Mouse (Mus musculus) stomach, embryonic 14.5 days (tissue): ENCODE results near the gene A930004D18Rik. TPM values are rescaled to one million over a fixed set of nuclear protein-coding genes. Genes with fewer than 3 reads are reported as not detected.
"Not testable (repeated sequence)": the region's sequence is repeated elsewhere in the genome, so short reads cannot be mapped to it uniquely, and the experiment has no call there.

Experiments used
- ATAC-seq: fragments of 200-750 bp; cut with Nextera tagmentation; 2 replicates; pipeline ENCODE4 v1.8.0; 2017; ENCODE audit warnings: low read depth, moderate TSS enrichment; ENCODE audit not compliant: insufficient number of reproducible peaks, insufficient read depth, low FRiP score
- H3K27ac ChIP-seq: fragments of 300-500 bp; sonication (generic); 2 replicates; pipeline ENCODE4 v1.5.1; 2014; ENCODE audit warnings: mild to moderate bottlenecking, low read length, moderate library complexity, mixed read lengths
- H3K27me3 ChIP-seq: fragments of 300-500 bp; sonication (generic); 2 replicates; pipeline ENCODE4 v1.6.1; 2014; ENCODE audit warnings: low read length, control low read depth, mixed read lengths; ENCODE audit not compliant: control insufficient read depth, insufficient read depth
- H3K36me3 ChIP-seq: fragments of 300-500 bp; sonication (generic); 2 replicates; pipeline ENCODE4 v1.6.1; 2014; ENCODE audit warnings: mild to moderate bottlenecking, control low read depth, low read length, moderate library complexity, mixed read lengths; ENCODE audit not compliant: control insufficient read depth, insufficient read depth
- H3K4me1 ChIP-seq: fragments of 300-500 bp; sonication (generic); 2 replicates; pipeline ENCODE4 v1.6.1; 2014; ENCODE audit warnings: low read length, control low read depth, mixed read lengths; ENCODE audit not compliant: control insufficient read depth, insufficient read depth
- H3K4me2 ChIP-seq: fragments of 300-500 bp; sonication (generic); replicated peaks from 2 replicates; pipeline ENCODE4 v1.6.1; 2014; ENCODE audit warnings: low read depth, low read length, control low read depth
- H3K4me3 ChIP-seq: fragments of 300-500 bp; sonication (generic); 2 replicates; pipeline ENCODE4 v1.5.1; 2014; ENCODE audit warnings: low read depth, low read length, control low read depth
- H3K9ac ChIP-seq: fragments of 300-500 bp; sonication (generic); replicated peaks from 2 replicates; pipeline ENCODE4 v1.6.1; 2014; ENCODE audit warnings: low read depth, mild to moderate bottlenecking, control low read depth, low read length, moderate library complexity, mixed read lengths
- H3K9me3 ChIP-seq: fragments of 300-500 bp; sonication (generic); 2 replicates; pipeline ENCODE4 v1.6.1; 2016; ENCODE audit warnings: low read depth, low read length, control low read depth; ENCODE audit not compliant: control insufficient read depth
- WGBS: fragments of 180-500 bp; shearing (Covaris S2); extraction: QIAGEN DNeasy Blood & Tissue Kit; methylation state at CpG from one replicate; pipeline ENCODE4 v1.1.7; 2014; 5-methylcytosine and 5-hydroxymethylcytosine counted together
- polyA plus RNA-seq: library from polyadenylated mRNA; unstranded; fragments of >200 nt; fragmentation: Nextera tagmentation; extraction: Ambion mirVana; gene quantifications from 2 replicates; pipeline ENCODE4 v1.2.1, GENCODE M21; 2014

The A930004D18Rik gene
- polyA plus RNA-seq, 1 experiment from 2014 or later, result 9.9 TPM

GRCm38 (mm10) chr2:17986694-17987093, 50.8 kb downstream of the A930004D18Rik start:
- H3K9ac ChIP-seq, result no peak overlapping the region
- H3K4me1 ChIP-seq, result no peaks in the 10 kb centered on the region
- no peaks in the 10 kb centered on the region for H3K9me3 ChIP-seq
- WGBS, result 78% methylated on average over 3 of the region's 3 CpGs
- no peak for ATAC-seq
- no peak overlapping the region for H3K4me2 ChIP-seq
- H3K36me3 ChIP-seq, result no peaks in the 10 kb centered on the region
- no peak overlapping the region for H3K4me3 ChIP-seq
- no peak overlapping the region for H3K27ac ChIP-seq
- no peaks in the 10 kb centered on the region for H3K27me3 ChIP-seq

- no peaks in the 10 kb centered on the region for H3K4me1 ChIP-seq
- no peak overlapping the region for H3K9ac ChIP-seq
- H3K4me3 ChIP-seq, result no peak overlapping the region
- H3K9me3 ChIP-seq, result no peaks in the 10 kb centered on the region
- H3K4me2 ChIP-seq, result no peak overlapping the region
- H3K27me3 ChIP-seq, result no peaks in the 10 kb centered on the region
- H3K36me3 ChIP-seq, result no peaks in the 10 kb centered on the region
- whole genome bisulfite sequencing, result 99% methylated on average over 3 of the region's 3 CpGs
- no peak overlapping the region for H3K27ac ChIP-seq
- no peak for ATAC-seq
Observed at GRCm38 (mm10) chr2:17984774-17985173, 52.8 kb downstream of the A930004D18Rik start.

- Histone ChIP-seq H3K9me3 (no peaks in the 10 kb centered on the region), H3K4me3 (no peak overlapping the region), H3K27ac (no peak overlapping the region), H3K27me3 (no peaks in the 10 kb centered on the region), H3K4me1 (no peaks in the 10 kb centered on the region), H3K9ac (no peak overlapping the region), H3K36me3 (no peaks in the 10 kb centered on the region), H3K4me2 (no peak overlapping the region)
- WGBS, result 84% methylated on average over 1 of the region's 1 CpGs
- ATAC-seq, result no peak
Observed at GRCm38 (mm10) chr2:17982747-17983146, 54.8 kb downstream of the A930004D18Rik start.

GRCm38 (mm10) chr2:17978706-17979105, 58.8 kb downstream of the A930004D18Rik start:
- H3K4me3 ChIP-seq, result no peak overlapping the region
- no peaks in the 10 kb centered on the region for H3K4me1 ChIP-seq
- H3K9me3 ChIP-seq, result no peaks in the 10 kb centered on the region
- no peak overlapping the region for H3K4me2 ChIP-seq
- no peak overlapping the region for H3K9ac ChIP-seq
- 91% methylated on average over 6 of the region's 6 CpGs for WGBS
- H3K27me3 ChIP-seq, result no peaks in the 10 kb centered on the region
- H3K36me3 ChIP-seq, result no peaks in the 10 kb centered on the region
- no peak for ATAC-seq
- no peak overlapping the region for H3K27ac ChIP-seq

- H3K4me3 ChIP-seq, H3K9ac ChIP-seq, ATAC-seq, H3K36me3 ChIP-seq, H3K4me2 ChIP-seq, H3K9me3 ChIP-seq, H3K27me3 ChIP-seq, H3K27ac ChIP-seq, H3K4me1 ChIP-seq: not testable (repeated sequence)
- WGBS, result 90% methylated on average over 7 of the region's 7 CpGs
Observed at GRCm38 (mm10) chr2:17978251-17978650, 59.3 kb downstream of the A930004D18Rik start.

GRCm38 (mm10) chr2:17977645-17978044, 59.9 kb downstream of the A930004D18Rik start:
- not testable (repeated sequence) for H3K27ac ChIP-seq, H3K27me3 ChIP-seq, H3K4me3 ChIP-seq, H3K36me3 ChIP-seq, H3K9ac ChIP-seq, H3K4me1 ChIP-seq, H3K4me2 ChIP-seq, ATAC-seq, H3K9me3 ChIP-seq

GRCm38 (mm10) chr2:17975601-17976327, 61.8 kb downstream of the A930004D18Rik start:
- no peak for ATAC-seq
- Histone ChIP-seq H3K9me3 (no peaks in the 10 kb centered on the region), H3K4me3 (no peak overlapping the region), H3K27ac (no peak overlapping the region), H3K36me3 (no peaks in the 10 kb centered on the region), H3K27me3 (no peaks in the 10 kb centered on the region), H3K4me2 (no peak overlapping the region), H3K4me1 (no peaks in the 10 kb centered on the region), H3K9ac (no peak overlapping the region)
- 25% methylated on average over 4 of the region's 4 CpGs for WGBS
